Mouse (Mus musculus): ENCODE data around the gene Spock1. TPM values are rescaled to one million over a fixed set of nuclear protein-coding genes. Genes with fewer than 3 reads are reported as not detected.

Spock1 gene
- polyA plus RNA-seq, 1 experiment = 0.50 TPM

- no peaks in the 10 kb centered on the region for H3K79me3 ChIP-seq (ENCODE audit: low read depth)
- H3ac ChIP-seq (ENCODE audit: control insufficient read depth, insufficient read length, low read depth) = no peak overlapping the region
- no peaks in the 10 kb centered on the region for H3K27me3 ChIP-seq (ENCODE audit: control insufficient read depth, insufficient read depth, insufficient read length)
- no peaks in the 10 kb centered on the region for H3K36me3 ChIP-seq (ENCODE audit: control insufficient read depth, insufficient read depth)
- H3K79me2 ChIP-seq (ENCODE audit: control insufficient read depth, insufficient read depth) = no peaks in the 10 kb centered on the region
- no peak overlapping the region for H3K4me3 ChIP-seq (ENCODE audit: insufficient read depth, poor library complexity, severe bottlenecking)
- TF ChIP-seq USF1 (IDR thresholded peaks at IDR 0.05; ENCODE audit: low read depth) = no peak
- TF ChIP-seq CTCF (IDR thresholded peaks at IDR 0.05; ENCODE audit: control insufficient read depth, insufficient read depth, insufficient read length) = no peak
- no peak for TF ChIP-seq CEBPB (IDR thresholded peaks at IDR 0.05; ENCODE audit: low read depth)
- no peak for TF ChIP-seq MYOG (IDR thresholded peaks at IDR 0.05; ENCODE audit: control insufficient read depth, extremely low read depth, insufficient read length)
- TF ChIP-seq FOSL1 (IDR thresholded peaks at IDR 0.05; ENCODE audit: insufficient read depth, low read length, poor library complexity, severe bottlenecking) = no peak
- TF ChIP-seq MAX (IDR thresholded peaks at IDR 0.05) = no peak
- no peak for TF ChIP-seq MYOD1 (IDR thresholded peaks at IDR 0.05; ENCODE audit: control insufficient read depth, insufficient read length, low read depth)
These were observed 288.9 kb downstream of the Spock1 start for GRCm38 (mm10) chr13:57619079-57619768.

GRCm38 (mm10) chr13:57611326-57612171 lies 296.6 kb downstream of the Spock1 start:
- no peak overlapping the region for H3K4me3 ChIP-seq (ENCODE audit: insufficient read depth, poor library complexity, severe bottlenecking)
- H3K36me3 ChIP-seq (ENCODE audit: control insufficient read depth, insufficient read depth) = no peaks in the 10 kb centered on the region
- no peaks in the 10 kb centered on the region for H3K79me3 ChIP-seq (ENCODE audit: low read depth)
- no peaks in the 10 kb centered on the region for H3K27me3 ChIP-seq (ENCODE audit: control insufficient read depth, insufficient read depth, insufficient read length)
- H3K79me2 ChIP-seq (ENCODE audit: control insufficient read depth, insufficient read depth) = no peaks in the 10 kb centered on the region
- no peak overlapping the region for H3ac ChIP-seq (ENCODE audit: control insufficient read depth, insufficient read length, low read depth)
- TF ChIP-seq CTCF (IDR thresholded peaks at IDR 0.05; ENCODE audit: control insufficient read depth, insufficient read depth, insufficient read length) (no peak), FOSL1 (IDR thresholded peaks at IDR 0.05; ENCODE audit: insufficient read depth, low read length, poor library complexity, severe bottlenecking) (no peak)

- Histone ChIP-seq H3K79me3 (ENCODE audit: low read depth) (no peaks in the 10 kb centered on the region), H3ac (ENCODE audit: control insufficient read depth, insufficient read length, low read depth) (no peak overlapping the region), H3K4me3 (ENCODE audit: insufficient read depth, poor library complexity, severe bottlenecking) (no peak overlapping the region), H3K36me3 (ENCODE audit: control insufficient read depth, insufficient read depth) (no peaks in the 10 kb centered on the region), H3K27me3 (ENCODE audit: control insufficient read depth, insufficient read depth, insufficient read length) (no peaks in the 10 kb centered on the region), H3K79me2 (ENCODE audit: control insufficient read depth, insufficient read depth) (no peaks in the 10 kb centered on the region)
- no peak for TF ChIP-seq USF1 (IDR thresholded peaks at IDR 0.05; ENCODE audit: low read depth)
- no peak for TF ChIP-seq CTCF (IDR thresholded peaks at IDR 0.05; ENCODE audit: control insufficient read depth, insufficient read depth, insufficient read length)
- no peak for TF ChIP-seq MYOD1 (IDR thresholded peaks at IDR 0.05; ENCODE audit: control insufficient read depth, insufficient read length, low read depth)
- no peak for TF ChIP-seq MYOG (IDR thresholded peaks at IDR 0.05; ENCODE audit: control insufficient read depth, extremely low read depth, insufficient read length)
- TF ChIP-seq CEBPB (IDR thresholded peaks at IDR 0.05; ENCODE audit: low read depth) = no peak
- no peak for TF ChIP-seq MAX (IDR thresholded peaks at IDR 0.05)
- no peak for TF ChIP-seq FOSL1 (IDR thresholded peaks at IDR 0.05; ENCODE audit: insufficient read depth, low read length, poor library complexity, severe bottlenecking)
These were observed 298.2 kb downstream of the Spock1 start for GRCm38 (mm10) chr13:57609946-57610345.

DNA sequence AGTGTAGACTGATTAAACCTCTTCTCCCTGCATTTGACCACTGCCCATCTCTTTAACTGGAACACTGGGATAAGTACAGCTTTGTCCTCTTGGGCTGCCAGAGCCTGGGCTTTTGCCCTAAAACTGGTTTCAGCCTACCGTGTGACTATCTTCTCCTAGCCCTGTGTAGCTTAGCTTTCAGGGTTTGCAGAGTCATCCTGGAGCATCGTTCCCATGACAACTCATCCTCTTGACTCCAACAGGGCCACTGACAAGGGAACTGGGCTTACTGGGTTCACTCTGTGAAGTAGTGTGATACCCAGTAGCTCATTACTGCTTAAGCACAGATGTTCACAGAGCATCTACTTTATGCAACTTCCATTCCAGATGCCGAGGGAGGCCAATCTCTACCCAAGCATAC lies 303.7 kb downstream of the Spock1 start:
- H3K36me3 ChIP-seq (ENCODE audit: control insufficient read depth, insufficient read depth) = no peaks in the 10 kb centered on the region
- no peaks in the 10 kb centered on the region for H3K79me3 ChIP-seq (ENCODE audit: low read depth)
- H3K79me2 ChIP-seq (ENCODE audit: control insufficient read depth, insufficient read depth) = no peaks in the 10 kb centered on the region
- no peak overlapping the region for H3K4me3 ChIP-seq (ENCODE audit: insufficient read depth, poor library complexity, severe bottlenecking)
- no peaks in the 10 kb centered on the region for H3K27me3 ChIP-seq (ENCODE audit: control insufficient read depth, insufficient read depth, insufficient read length)
- TF ChIP-seq CEBPB (IDR thresholded peaks at IDR 0.05; ENCODE audit: low read depth) (no peak), MYOD1 (IDR thresholded peaks at IDR 0.05; ENCODE audit: control insufficient read depth, insufficient read length, low read depth) (no peak), MAX (IDR thresholded peaks at IDR 0.05) (no peak), MYOG (IDR thresholded peaks at IDR 0.05; ENCODE audit: control insufficient read depth, extremely low read depth, insufficient read length) (no peak), USF1 (IDR thresholded peaks at IDR 0.05; ENCODE audit: low read depth) (no peak), FOSL1 (IDR thresholded peaks at IDR 0.05; ENCODE audit: insufficient read depth, low read length, poor library complexity, severe bottlenecking) (no peak), CTCF (IDR thresholded peaks at IDR 0.05; ENCODE audit: control insufficient read depth, insufficient read depth, insufficient read length) (no peak)
- no peak overlapping the region for H3ac ChIP-seq (ENCODE audit: control insufficient read depth, insufficient read length, low read depth)

GRCm38 (mm10) chr13:57603226-57603625 lies 304.9 kb downstream of the Spock1 start:
- H3K36me3 ChIP-seq (ENCODE audit: control insufficient read depth, insufficient read depth) = no peaks in the 10 kb centered on the region
- no peak overlapping the region for H3ac ChIP-seq (ENCODE audit: control insufficient read depth, insufficient read length, low read depth)
- H3K4me3 ChIP-seq (ENCODE audit: insufficient read depth, poor library complexity, severe bottlenecking) = no peak overlapping the region
- H3K79me2 ChIP-seq (ENCODE audit: control insufficient read depth, insufficient read depth) = no peaks in the 10 kb centered on the region
- H3K79me3 ChIP-seq (ENCODE audit: low read depth) = no peaks in the 10 kb centered on the region
- TF ChIP-seq CEBPB (IDR thresholded peaks at IDR 0.05; ENCODE audit: low read depth) (no peak), MAX (IDR thresholded peaks at IDR 0.05) (no peak)
- no peaks in the 10 kb centered on the region for H3K27me3 ChIP-seq (ENCODE audit: control insufficient read depth, insufficient read depth, insufficient read length)

- no peak for TF ChIP-seq USF1 (IDR thresholded peaks at IDR 0.05; ENCODE audit: low read depth)
- Histone ChIP-seq H3K79me2 (ENCODE audit: control insufficient read depth, insufficient read depth) (no peaks in the 10 kb centered on the region), H3K27me3 (ENCODE audit: control insufficient read depth, insufficient read depth, insufficient read length) (no peaks in the 10 kb centered on the region), H3K4me3 (ENCODE audit: insufficient read depth, poor library complexity, severe bottlenecking) (no peak overlapping the region), H3ac (ENCODE audit: control insufficient read depth, insufficient read length, low read depth) (no peak overlapping the region), H3K36me3 (ENCODE audit: control insufficient read depth, insufficient read depth) (no peaks in the 10 kb centered on the region), H3K79me3 (ENCODE audit: low read depth) (no peaks in the 10 kb centered on the region)
These were observed 312.4 kb downstream of the Spock1 start for GRCm38 (mm10) chr13:57595761-57596051.
